Mouse (Mus musculus): Measurements from ENCODE around the gene Eef2kmt. TPM values are rescaled to one million over a fixed set of nuclear protein-coding genes. Genes with fewer than 3 reads are reported as not detected.

Gene Eef2kmt
- polyA plus RNA-seq (2012; fragmentation: generic; extraction: Trizol), result 10 to 100 TPM; 15.8 to 26.7 TPM

DNA sequence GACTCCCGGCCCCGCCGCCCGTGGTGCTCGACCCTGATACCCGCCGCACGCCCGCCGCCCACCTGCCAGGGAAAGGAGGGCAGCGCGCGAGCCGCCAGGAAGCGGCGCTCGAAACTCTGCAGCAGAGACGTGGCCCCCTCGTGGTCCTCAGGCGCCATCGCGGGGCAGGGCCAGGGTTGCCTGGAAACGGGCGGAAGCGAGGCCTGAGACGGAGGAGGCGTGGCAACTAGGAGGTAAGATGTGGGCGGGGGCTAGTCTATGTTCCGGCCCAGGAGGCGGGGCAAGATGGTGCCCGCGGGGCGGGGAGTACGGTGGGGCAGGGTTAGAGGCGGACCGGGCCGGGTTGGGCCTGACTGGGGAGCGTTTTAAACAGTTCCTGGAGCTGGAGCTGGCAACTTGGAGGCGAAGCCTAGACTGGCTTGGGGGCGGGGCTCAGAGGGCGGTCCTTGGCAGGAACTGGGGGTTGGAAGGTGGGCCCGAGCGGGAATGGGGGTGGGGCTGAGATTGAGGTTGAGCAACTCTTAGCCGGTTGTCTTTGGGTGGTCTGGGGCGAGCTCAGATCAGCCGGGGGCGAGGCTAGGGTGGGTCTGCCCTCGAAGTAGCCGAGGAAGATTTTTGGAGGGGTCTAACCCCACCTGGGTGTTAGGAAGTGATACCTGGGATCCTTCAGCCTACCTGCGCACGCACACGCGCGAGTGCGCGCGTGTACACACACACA lies at the start of gene Eef2kmt:
Gene Eef2kmt, minus strand, starts transcription at position 205 of the 718 bp plus-strand sequence.

DNA sequence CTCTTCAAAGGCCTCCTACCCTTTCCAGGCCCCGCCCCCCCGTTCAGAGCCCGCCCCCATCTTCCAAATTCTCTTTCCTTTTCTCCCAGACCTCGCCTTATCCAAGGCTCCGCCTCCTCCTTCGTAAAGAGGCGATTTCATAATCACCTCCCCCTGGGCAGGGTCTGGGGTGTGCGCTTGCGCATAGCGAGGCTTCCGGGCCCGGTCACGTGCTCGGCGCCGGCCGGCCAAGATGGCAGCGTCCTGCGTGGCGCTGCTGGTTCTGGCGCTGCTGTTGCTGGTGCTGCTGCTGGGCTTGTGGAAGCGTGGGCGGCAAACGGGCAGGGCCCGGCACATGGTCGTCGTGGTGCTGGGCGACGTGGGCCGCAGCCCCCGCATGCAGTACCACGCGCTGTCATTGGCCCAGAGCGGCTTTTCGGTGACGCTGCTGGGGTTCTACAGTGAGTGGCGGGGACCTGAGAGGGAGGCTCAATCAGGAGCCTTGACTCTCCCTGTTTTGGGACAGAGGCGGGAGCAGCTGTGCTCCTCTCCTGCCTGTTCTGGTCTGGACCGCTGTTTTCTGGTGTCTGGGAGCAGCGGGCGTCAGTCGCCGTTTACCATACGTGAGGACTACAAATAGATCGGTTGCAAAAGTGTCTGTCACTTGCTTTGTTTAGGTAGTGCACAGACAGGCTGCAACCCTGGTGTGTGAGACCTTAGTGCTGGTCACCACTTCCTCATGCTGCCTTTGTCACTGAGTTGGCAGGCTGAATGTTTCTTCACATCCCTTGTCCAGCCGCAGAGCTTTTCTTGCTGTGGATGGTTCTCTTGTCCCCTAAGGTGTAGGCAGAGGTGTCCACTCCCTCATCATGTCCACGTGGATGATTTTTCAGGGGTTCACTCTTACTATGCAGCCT lies 22.1 kb downstream of the Eef2kmt start, which contains the start of gene Alg1:
Gene Alg1, plus strand, starts transcription at position 204 of the 896 bp plus-strand sequence.

DNA sequence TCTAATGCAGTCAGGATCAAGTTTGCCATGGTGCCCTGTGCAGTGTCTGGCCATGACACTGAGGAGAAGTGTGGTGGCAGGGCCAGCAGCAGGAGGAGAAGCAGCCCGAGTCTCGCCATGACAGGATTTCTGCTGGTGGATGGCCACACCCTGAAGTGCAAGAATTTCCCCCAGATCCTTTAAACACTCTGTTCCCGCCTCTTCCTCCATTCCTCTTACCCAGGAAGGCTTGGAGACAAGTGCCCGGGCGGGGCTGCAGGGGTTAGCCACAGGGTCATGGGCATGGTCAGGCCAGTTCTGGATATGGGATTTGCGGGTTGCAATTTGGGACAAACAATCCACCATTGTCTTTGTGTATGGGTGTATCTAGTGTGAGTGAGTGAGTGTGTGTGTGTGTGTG lies 33.6 kb downstream of the Eef2kmt start, which contains the start of gene AU021092:
Gene AU021092, minus strand, starts transcription at position 160 of the 400 bp plus-strand sequence.

DNA sequence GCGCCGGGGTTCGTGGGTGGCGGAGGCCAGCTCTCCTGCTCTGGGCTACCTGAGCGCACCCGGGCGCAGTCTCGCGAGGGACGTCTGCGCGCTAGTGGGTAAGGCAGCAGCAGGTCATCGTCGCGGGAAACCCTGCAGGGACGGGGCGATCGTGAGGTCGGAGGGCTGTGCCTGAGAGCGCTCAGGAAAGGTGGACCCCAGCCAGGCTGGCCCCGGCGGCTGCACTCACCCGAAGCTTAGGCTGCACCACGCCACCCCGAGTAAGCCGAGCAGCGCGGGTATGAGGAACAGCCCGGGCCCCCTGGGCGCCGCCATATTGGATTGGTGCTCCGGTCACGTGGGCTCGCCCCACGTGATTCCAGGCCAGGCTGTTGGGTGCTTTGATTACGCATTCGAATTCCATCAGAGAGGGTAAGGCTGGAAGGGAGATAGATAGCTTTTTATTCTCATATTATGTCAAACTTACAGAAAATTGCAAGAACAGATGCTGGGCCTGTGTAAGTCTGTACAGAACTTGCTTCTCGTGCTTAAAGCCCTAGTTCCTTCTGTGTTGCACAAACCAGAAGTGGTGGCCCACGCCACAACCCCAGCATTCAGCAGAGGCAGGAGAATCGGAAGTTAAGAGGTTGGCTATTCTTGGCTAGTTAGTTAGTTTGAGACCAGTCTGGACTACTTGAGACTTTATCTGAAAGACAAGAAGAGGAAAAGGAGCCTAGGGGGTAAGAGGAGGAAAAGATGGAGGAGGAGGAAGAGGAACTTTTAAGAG lies 51.9 kb downstream of the Eef2kmt start, which contains the start of gene Nagpa:
Gene Nagpa, minus strand, starts transcription at position 345 of the 766 bp plus-strand sequence.

Other genes starting within 250 kb of the Eef2kmt start
- gene Smim22, start 248.7 kb downstream of the Eef2kmt start, polyA plus RNA-seq (2012; fragmentation: generic; extraction: Trizol), result not detected
- gene Rogdi, start 242.4 kb downstream of the Eef2kmt start, polyA plus RNA-seq (2012; fragmentation: generic; extraction: Trizol), result 10 to 100 TPM; 26.6 to 33.8 TPM
- 10 to 100 TPM in 1 of 2 experiments, 1 to 10 TPM in 1; 8.3 to 41.7 TPM for gene Glyr1, start 206.1 kb downstream of the Eef2kmt start, polyA plus RNA-seq (2012; fragmentation: generic; extraction: Trizol)
- 10 to 100 TPM in 1 of 2 experiments, 1 to 10 TPM in 1; 4.8 to 22.5 TPM for gene Ubn1, start 205.9 kb downstream of the Eef2kmt start, polyA plus RNA-seq (2012; fragmentation: generic; extraction: Trizol)
- under 1 TPM in 1 of 2 experiments, not detected in 1; 0.98 TPM for gene Ppl, start 123.6 kb downstream of the Eef2kmt start, polyA plus RNA-seq (2012; fragmentation: generic; extraction: Trizol)
- under 1 TPM; 0.01 to 0.05 TPM for gene Sec14l5, start 108.9 kb downstream of the Eef2kmt start, polyA plus RNA-seq (2012; fragmentation: generic; extraction: Trizol)
- 10 to 100 TPM; 14.6 to 16.9 TPM for gene Nagpa, start 52.0 kb downstream of the Eef2kmt start, polyA plus RNA-seq (2012; fragmentation: generic; extraction: Trizol)
- 1 to 10 TPM; 4.4 to 5.7 TPM for gene AU021092, start 33.7 kb downstream of the Eef2kmt start, polyA plus RNA-seq (2012; fragmentation: generic; extraction: Trizol)
- gene Alg1, start 22.4 kb downstream of the Eef2kmt start, polyA plus RNA-seq (2012; fragmentation: generic; extraction: Trizol), result 10 to 100 TPM; 22.6 to 35.8 TPM

All from C3H10T1/2 (cell line).